Comparison of ENCODE assay signal across 16 mouse cellular contexts in the genomic region with DNA sequence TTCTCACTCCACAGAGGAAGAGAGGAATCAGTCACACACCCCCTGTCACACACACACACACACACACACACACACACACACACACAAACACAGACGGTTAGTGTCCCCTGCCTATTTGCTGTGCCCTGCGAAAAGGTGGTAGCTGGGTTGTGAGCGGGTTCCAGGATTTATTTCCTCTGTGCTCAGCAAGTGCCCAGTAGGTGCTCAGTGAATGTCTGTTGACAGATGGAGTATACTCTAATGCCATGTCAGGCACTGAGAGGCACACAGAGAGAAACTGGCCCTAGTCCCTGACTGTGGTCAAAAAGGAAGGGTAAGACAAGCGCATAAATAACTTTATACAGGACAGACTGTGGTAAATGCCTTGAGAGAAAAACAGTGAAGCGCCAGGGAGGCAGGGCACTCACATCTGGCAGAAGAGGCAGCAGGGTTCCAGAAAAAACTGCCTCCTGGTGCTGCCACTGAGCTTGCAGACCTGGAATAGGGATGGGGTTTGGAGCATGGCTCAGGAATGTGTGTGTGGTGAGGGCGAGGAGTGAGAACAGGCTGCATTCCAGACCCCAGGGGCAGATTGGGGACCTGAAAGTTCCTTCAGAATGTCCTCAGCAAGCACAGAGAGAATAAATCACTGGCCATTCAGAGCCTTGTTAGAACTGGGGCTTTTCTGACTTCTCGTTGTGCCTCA. TPM values are rescaled to one million over a fixed set of nuclear protein-coding genes. Genes with fewer than 3 reads are reported as not detected.
A peak's percentile ranks its signal among the peaks of the same experiment; 100 is the strongest.
DNase-seq lines count a peak whose midpoint lies in the region; ATAC-seq and TF ChIP-seq lines count a peak whose summit lies in the region.
"Had no signal": no experiment of that assay in that cellular context is flagged by ENCODE, and none has a peak within 500 bp of the region (broad histone marks: within the 10 kb centered on the region; RNA-seq: fewer than 3 reads in every experiment).

No protein-coding gene starts in this region.

- TF ChIP-seq CTCF in kidney, postnatal 0 days (IDR thresholded peaks at IDR 0.05; ENCODE audit: low read depth), result no peak

- H3K9me3 ChIP-seq in kidney, postnatal 0 days (replicated peaks; ENCODE audit: low read length), result no peaks in the 10 kb centered on the region
- H3K9me3 ChIP-seq: hindbrain, embryonic 15.5 days; neural tube, embryonic 13.5 days had no signal

- H3K4me2 ChIP-seq in kidney, postnatal 0 days (ENCODE audit: low read length), result no peak overlapping the region
- H3K4me2 ChIP-seq: hindbrain, embryonic 15.5 days; neural tube, embryonic 13.5 days had no signal

- 59% methylated on average over 7 of the region's 7 CpGs for whole genome bisulfite sequencing in kidney, postnatal 0 days

- 0 out of 2 replicates have a peak, but pooled peaks cover 3% of the 10 kb centered on the region for H3K4me1 ChIP-seq in kidney, postnatal 0 days (replicated peaks; ENCODE audit: insufficient read depth, low read length)
- H3K4me1 ChIP-seq: hindbrain, embryonic 15.5 days; neural tube, embryonic 13.5 days had no signal

- no peaks in the 10 kb centered on the region for H3K36me3 ChIP-seq in kidney, postnatal 0 days (ENCODE audit: insufficient read depth, low read length)
- H3K36me3 ChIP-seq: hindbrain, embryonic 15.5 days; neural tube, embryonic 13.5 days had no signal

- peak; percentile 86 for ATAC-seq in cerebellum, adult (ENCODE audit: insufficient number of reproducible peaks, low FRiP score, low TSS enrichment)
- no peak for ATAC-seq in kidney, postnatal 0 days (replicated peaks; ENCODE audit: low FRiP score, low read depth)
- ATAC-seq: midbrain, embryonic 16.5 days had no signal

- H3K4me3 ChIP-seq in kidney, postnatal 0 days (replicated peaks; ENCODE audit: low read depth, low read length), result no peak overlapping the region
- H3K4me3 ChIP-seq: erythroblast, embryonic 14.5 days; hindbrain, embryonic 15.5 days; neural tube, embryonic 13.5 days had no signal

- no peaks in the 10 kb centered on the region for H3K27me3 ChIP-seq in kidney, postnatal 0 days (ENCODE audit: insufficient read depth, low read length)

- H3K9ac ChIP-seq in kidney, postnatal 0 days (ENCODE audit: low read depth, low read length), result no peak overlapping the region
- H3K9ac ChIP-seq: hindbrain, embryonic 15.5 days; neural tube, embryonic 13.5 days had no signal

- no peak overlapping the region for H3K27ac ChIP-seq in kidney, postnatal 0 days
- H3K27ac ChIP-seq: hindbrain, embryonic 15.5 days; neural tube, embryonic 13.5 days had no signal

- DNase-seq in cerebellum, postnatal 4 days (ENCODE audit: low spot score in 2 of 2), result no peak
- DNase-seq in kidney, adult 9 months, result peak; percentile 13
- no peak for DNase-seq in kidney, postnatal 10 days
- DNase-seq in cerebellum, adult 8-10 months, result peak; percentile 37
- DNase-seq in kidney, postnatal 0 days (ENCODE audit: low spot score), result peak; percentile 37
- DNase-seq in retina, postnatal 1 day, result no peak
- DNase-seq in gastrocnemius, adult 8-10 months (ENCODE audit: low spot score in 2 of 2), result no peak
- DNase-seq: adrenal gland, postnatal 25 days; left cerebral cortex, postnatal 4 days; lung, postnatal 4 days; right cerebral cortex, adult 18-20 months had no signal

RNA-seq across cellular contexts. Expression of gene Nhsl2, which starts 52.8 kb away (rescaled TPM):
- 4.9 and 5.5 TPM in 2 replicates for polyA plus RNA-seq in kidney, postnatal 0 days (2015; fragmentation: Nextera tagmentation; extraction: Ambion mirVana)
- total RNA-seq in gastrocnemius, adult 8-10 months (2022), result 1 to 10 TPM; 1.3 to 2.0 (median 1.5) TPM
- polyA plus RNA-seq: erythroblast, embryonic 14.5 days had no signal

Comparison
In these comparisons a context has a peak if more than half of its experiments do, and no peak if none do; other contexts are left out.
1. DNase-seq: peak in kidney, adult 9 months (single experiment), cerebellum, adult 8-10 months (single experiment) and kidney, postnatal 0 days (single experiment); none in cerebellum, postnatal 4 days (0 of 2), kidney, postnatal 10 days (single experiment), retina, postnatal 1 day (single experiment) and gastrocnemius, adult 8-10 months (0 of 2).